Mouse (Mus musculus) stomach, embryonic 15.5 days (tissue): ENCODE data around the gene Schip1. TPM values are rescaled to one million over a fixed set of nuclear protein-coding genes. Genes with fewer than 3 reads are reported as not detected.

ENCODE experiments used
- ATAC-seq: fragments of 200-750 bp; cut with Nextera tagmentation; 2 replicates; pipeline ENCODE4 v1.8.0; 2017; ENCODE audit warnings: low read depth, moderate number of reproducible peaks, moderate TSS enrichment; ENCODE audit not compliant: insufficient read depth, low FRiP score
- H3K27ac ChIP-seq: fragments of 300-500 bp; sonication (generic); 2 replicates; pipeline ENCODE4 v1.5.1; 2015; ENCODE audit warnings: mild to moderate bottlenecking, inconsistent platforms
- H3K27me3 ChIP-seq: fragments of 300-500 bp; sonication (generic); replicated peaks from 2 replicates; pipeline ENCODE4 v1.6.1; 2015; ENCODE audit warnings: inconsistent platforms
- H3K36me3 ChIP-seq: fragments of 300-500 bp; sonication (generic); 2 replicates; pipeline ENCODE4 v1.6.1; 2015; ENCODE audit warnings: inconsistent platforms
- H3K4me1 ChIP-seq: fragments of 300-500 bp; sonication (generic); 2 replicates; pipeline ENCODE4 v1.6.1; 2015; ENCODE audit warnings: inconsistent platforms
- H3K4me2 ChIP-seq: fragments of 300-500 bp; sonication (generic); 2 replicates; pipeline ENCODE4 v1.6.1; 2015; ENCODE audit warnings: mild to moderate bottlenecking, inconsistent platforms
- H3K4me3 ChIP-seq: fragments of 300-500 bp; sonication (generic); replicated peaks from 2 replicates; pipeline ENCODE4 v1.5.1; 2015; ENCODE audit warnings: inconsistent platforms
- H3K9ac ChIP-seq: fragments of 300-500 bp; sonication (generic); 2 replicates; pipeline ENCODE4 v1.6.1; 2015; ENCODE audit warnings: inconsistent platforms
- H3K9me3 ChIP-seq: fragments of 300-500 bp; sonication (generic); 2 replicates; pipeline ENCODE4 v1.6.1; 2016; ENCODE audit warnings: inconsistent platforms
- WGBS: fragments of 180-500 bp; shearing (Covaris S2); methylation state at CpG from one replicate; pipeline ENCODE4 v1.1.7; 2015; 5-methylcytosine and 5-hydroxymethylcytosine counted together
- polyA plus RNA-seq: library from polyadenylated mRNA; unstranded; fragments of >200 nt; fragmentation: Nextera tagmentation; extraction: Ambion mirVana; gene quantifications from 2 replicates; pipeline ENCODE4 v1.2.1, GENCODE M21; 2015

Gene Schip1
- polyA plus RNA-seq, 1 experiment from 2014 or later: 49.4 TPM

GRCm38 (mm10) chr3:68372925-68373324 lies 308.3 kb downstream of the Schip1 start:
- Histone ChIP-seq H3K4me3 (no peak overlapping the region), H3K27ac (no peak overlapping the region), H3K4me2 (no peak overlapping the region), H3K27me3 (no peaks in the 10 kb centered on the region), H3K36me3 (no peaks in the 10 kb centered on the region), H3K4me1 (no peaks in the 10 kb centered on the region), H3K9ac (no peak overlapping the region), H3K9me3 (no peaks in the 10 kb centered on the region)
- ATAC-seq: no peak
- WGBS: no CpG with 5 or more reads among the region's 1 CpGs

DNA sequence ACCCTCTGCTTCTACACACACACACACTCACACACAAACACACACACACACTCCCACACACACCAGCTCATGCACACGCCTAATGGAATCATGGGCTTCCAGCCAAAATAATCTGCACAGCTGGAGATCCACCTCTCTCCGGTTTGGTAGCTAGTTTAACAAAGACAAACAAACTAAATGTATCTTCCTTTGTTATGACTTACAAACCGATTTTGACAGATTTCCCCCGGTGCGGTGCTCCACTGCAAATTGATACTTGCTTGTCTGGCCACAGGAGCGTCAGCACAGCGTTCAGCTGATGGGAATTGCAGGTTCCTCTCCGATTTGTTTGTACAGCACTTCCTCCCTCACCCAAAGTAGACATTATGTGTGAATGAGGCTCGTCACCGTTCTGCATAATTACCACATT lies 310.5 kb downstream of the Schip1 start:
- 13% methylated on average over 10 of the region's 10 CpGs for WGBS
- H3K4me2 ChIP-seq: 0 out of 2 replicates have a peak overlapping the region, but pooled peaks have one; percentile 8
- H3K4me1 ChIP-seq: no peaks in the 10 kb centered on the region
- peak; percentile 50; the same call in 1 of the 2 replicates for ATAC-seq
- no peaks in the 10 kb centered on the region for H3K27me3 ChIP-seq
- no peak overlapping the region for H3K4me3 ChIP-seq
- H3K27ac ChIP-seq: no peak overlapping the region
- no peaks in the 10 kb centered on the region for H3K9me3 ChIP-seq
- H3K9ac ChIP-seq: no peak overlapping the region
- H3K36me3 ChIP-seq: no peaks in the 10 kb centered on the region

DNA sequence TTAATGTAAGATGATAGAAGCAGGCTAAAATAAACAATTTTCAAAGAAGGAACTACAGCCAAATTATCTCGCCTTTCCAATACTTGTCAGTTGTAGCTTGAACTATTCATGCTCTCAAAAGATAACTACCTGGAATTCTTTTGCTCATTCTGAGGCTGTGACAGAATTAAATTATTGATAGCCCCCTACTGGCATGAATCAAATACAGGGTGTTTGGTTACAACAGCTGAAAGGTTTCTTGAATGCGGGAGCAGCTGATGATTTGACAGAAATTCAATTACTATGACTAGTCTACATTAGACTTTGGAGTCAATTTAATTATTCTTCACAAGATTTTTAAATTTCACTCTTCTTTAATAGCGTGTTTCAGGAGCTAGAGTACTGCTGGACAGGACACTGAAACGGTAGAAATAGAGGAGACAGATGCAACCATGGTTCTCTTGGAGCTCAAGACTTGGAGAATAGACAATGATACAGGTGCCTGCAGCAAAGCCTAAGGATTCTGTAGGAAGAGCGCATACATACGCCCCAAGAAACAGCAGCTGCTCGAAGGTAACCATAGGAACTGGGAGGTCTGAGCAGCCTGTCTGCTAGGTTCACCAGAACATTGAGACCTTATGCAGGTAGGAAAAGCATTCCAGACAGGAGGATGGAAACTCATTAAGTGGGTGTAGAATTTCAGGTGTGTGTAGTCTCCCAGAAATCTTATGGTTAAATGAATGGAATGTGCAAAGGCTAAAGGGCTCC lies 313.0 kb downstream of the Schip1 start:
- ATAC-seq: no peak
- no peaks in the 10 kb centered on the region for H3K9me3 ChIP-seq
- no peaks in the 10 kb centered on the region for H3K36me3 ChIP-seq
- 58% methylated on average over 7 of the region's 7 CpGs for WGBS
- no peak overlapping the region for H3K27ac ChIP-seq
- H3K4me1 ChIP-seq: no peaks in the 10 kb centered on the region
- no peak overlapping the region for H3K9ac ChIP-seq
- no peak overlapping the region for H3K4me3 ChIP-seq
- H3K4me2 ChIP-seq: no peak overlapping the region
- H3K27me3 ChIP-seq: no peaks in the 10 kb centered on the region

DNA sequence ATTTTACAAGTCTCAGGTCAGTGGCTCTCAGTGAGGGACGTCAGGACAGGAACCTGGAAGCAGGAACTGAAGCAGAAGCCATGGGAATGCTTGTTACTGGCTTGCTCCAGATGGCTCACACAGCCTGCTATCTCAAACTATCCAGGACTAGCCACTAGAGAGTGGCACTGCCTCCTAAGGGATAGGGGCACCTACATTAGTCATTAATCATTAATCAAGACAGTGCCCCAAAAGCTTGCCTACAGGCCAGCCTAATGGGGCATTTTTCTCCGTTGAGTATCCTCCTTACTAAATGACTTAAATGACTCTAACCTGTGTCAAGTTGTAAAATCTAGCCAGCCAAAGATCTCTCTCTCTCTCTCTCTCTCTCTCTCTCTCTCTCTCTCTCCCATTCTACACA lies 314.2 kb downstream of the Schip1 start:
- H3K4me3 ChIP-seq: no peak overlapping the region
- no peaks in the 10 kb centered on the region for H3K36me3 ChIP-seq
- no peak overlapping the region for H3K27ac ChIP-seq
- no peaks in the 10 kb centered on the region for H3K27me3 ChIP-seq
- H3K9me3 ChIP-seq: no peaks in the 10 kb centered on the region
- H3K9ac ChIP-seq: no peak overlapping the region
- WGBS: 71% methylated on average over 2 of the region's 2 CpGs
- no peak overlapping the region for H3K4me2 ChIP-seq
- ATAC-seq: no peak
- no peaks in the 10 kb centered on the region for H3K4me1 ChIP-seq

DNA sequence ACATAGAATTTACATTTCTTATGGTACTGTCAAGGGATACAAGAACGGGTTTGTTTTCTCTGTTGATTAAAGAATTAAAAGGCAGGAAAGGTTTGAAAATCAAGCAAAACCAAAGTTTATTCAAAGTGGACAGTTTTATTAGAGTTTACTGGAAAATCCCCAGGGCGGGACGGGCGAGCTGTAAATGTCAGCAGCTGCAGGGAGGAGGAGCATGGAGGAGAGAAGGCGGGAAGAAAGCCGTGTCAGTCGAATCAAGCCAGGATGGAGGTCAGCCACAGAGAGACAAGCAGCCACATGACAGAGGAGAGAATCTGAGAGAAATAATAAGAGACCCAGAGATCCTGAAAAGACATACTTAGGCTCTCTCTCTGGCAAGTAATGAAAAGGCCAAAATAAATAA lies 314.6 kb downstream of the Schip1 start:
- H3K4me3 ChIP-seq: no peak overlapping the region
- 41% methylated on average over 7 of the region's 7 CpGs for WGBS
- no peaks in the 10 kb centered on the region for H3K27me3 ChIP-seq
- no peak overlapping the region for H3K4me2 ChIP-seq
- H3K9ac ChIP-seq: no peak overlapping the region
- no peak overlapping the region for H3K27ac ChIP-seq
- no peaks in the 10 kb centered on the region for H3K9me3 ChIP-seq
- H3K4me1 ChIP-seq: no peaks in the 10 kb centered on the region
- no peak for ATAC-seq
- H3K36me3 ChIP-seq: no peaks in the 10 kb centered on the region

DNA sequence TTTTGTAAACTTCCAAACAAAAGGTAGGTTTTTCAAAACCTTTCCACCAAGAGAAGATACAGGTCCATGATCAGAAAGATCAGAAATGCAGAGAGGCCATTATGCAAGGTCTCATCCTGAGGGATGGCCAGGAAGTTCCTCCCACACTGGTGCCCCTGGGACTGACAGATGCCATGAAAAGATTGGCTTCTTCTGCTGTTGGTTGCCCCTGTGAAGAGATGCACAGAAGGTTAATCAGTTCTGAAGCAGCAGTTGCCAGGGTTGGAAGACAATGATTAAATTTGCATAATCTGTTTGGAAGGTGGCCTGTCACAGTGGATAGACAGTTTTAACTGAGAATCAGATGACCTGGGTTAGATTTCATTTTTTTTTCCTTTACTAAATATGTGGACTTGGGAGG lies 319.1 kb downstream of the Schip1 start:
- ATAC-seq: no peak
- H3K4me3 ChIP-seq: no peak overlapping the region
- H3K4me2 ChIP-seq: no peak overlapping the region
- H3K27me3 ChIP-seq: no peaks in the 10 kb centered on the region
- no peaks in the 10 kb centered on the region for H3K9me3 ChIP-seq
- no peak overlapping the region for H3K27ac ChIP-seq
- no peaks in the 10 kb centered on the region for H3K36me3 ChIP-seq
- no peak overlapping the region for H3K9ac ChIP-seq
- H3K4me1 ChIP-seq: no peaks in the 10 kb centered on the region

DNA sequence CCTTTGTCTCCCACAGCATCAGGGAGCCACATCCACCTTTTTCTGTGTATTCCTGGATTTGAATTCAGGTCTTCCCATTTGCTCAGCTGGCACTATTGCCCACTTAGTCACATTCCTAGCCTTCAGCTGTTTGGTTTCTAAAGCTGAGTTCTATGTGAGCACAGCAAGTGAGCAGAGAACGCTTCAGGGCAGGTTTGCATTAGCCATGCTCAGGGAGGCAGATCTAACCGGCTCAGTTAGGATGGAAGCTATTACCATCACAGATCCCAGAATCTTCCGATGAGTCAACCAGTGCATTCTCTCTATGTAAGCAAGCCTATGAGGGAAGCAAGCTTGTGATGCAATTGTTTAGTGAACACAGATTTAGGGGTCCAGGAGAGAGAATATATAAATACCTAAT lies 320.9 kb downstream of the Schip1 start:
- H3K4me1 ChIP-seq: no peaks in the 10 kb centered on the region
- no peak overlapping the region for H3K27ac ChIP-seq
- H3K9ac ChIP-seq: no peak overlapping the region
- 87% methylated on average over 3 of the region's 3 CpGs for WGBS
- H3K4me3 ChIP-seq: no peak overlapping the region
- H3K9me3 ChIP-seq: no peaks in the 10 kb centered on the region
- H3K27me3 ChIP-seq: no peaks in the 10 kb centered on the region
- no peak overlapping the region for H3K4me2 ChIP-seq
- no peak for ATAC-seq
- H3K36me3 ChIP-seq: no peaks in the 10 kb centered on the region

DNA sequence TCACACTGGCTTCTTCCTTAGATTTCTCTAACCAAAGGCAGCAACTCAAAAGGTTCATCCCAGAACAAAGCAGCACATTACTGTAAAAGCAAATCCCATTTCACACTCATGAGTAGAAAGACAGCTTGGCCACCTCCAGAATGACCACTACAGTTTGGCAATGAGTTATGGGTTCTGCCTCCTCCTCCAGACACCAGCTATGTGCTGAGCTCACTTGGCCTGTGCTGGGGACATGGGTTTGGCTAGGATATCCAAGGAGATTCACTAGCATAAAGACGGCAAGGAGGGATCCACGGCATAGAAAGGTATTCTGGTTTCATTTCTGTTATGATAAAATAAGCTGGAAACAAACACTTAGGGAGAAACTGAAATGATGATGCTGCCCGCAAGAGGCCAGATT lies 323.4 kb downstream of the Schip1 start:
- 90% methylated on average over 3 of the region's 3 CpGs for WGBS
- H3K36me3 ChIP-seq: no peaks in the 10 kb centered on the region
- no peak overlapping the region for H3K9ac ChIP-seq
- no peaks in the 10 kb centered on the region for H3K9me3 ChIP-seq
- H3K27me3 ChIP-seq: no peaks in the 10 kb centered on the region
- no peak for ATAC-seq
- no peak overlapping the region for H3K27ac ChIP-seq
- H3K4me3 ChIP-seq: no peak overlapping the region
- H3K4me2 ChIP-seq: no peak overlapping the region
- H3K4me1 ChIP-seq: no peaks in the 10 kb centered on the region

GRCm38 (mm10) chr3:68393578-68393977 lies 329.0 kb downstream of the Schip1 start:
- no peaks in the 10 kb centered on the region for H3K27me3 ChIP-seq
- no peak overlapping the region for H3K9ac ChIP-seq
- H3K9me3 ChIP-seq: no peaks in the 10 kb centered on the region
- H3K4me1 ChIP-seq: no peaks in the 10 kb centered on the region
- 80% methylated on average over 2 of the region's 2 CpGs for WGBS
- H3K27ac ChIP-seq: no peak overlapping the region
- no peak overlapping the region for H3K4me2 ChIP-seq
- no peak for ATAC-seq
- no peak overlapping the region for H3K4me3 ChIP-seq
- H3K36me3 ChIP-seq: no peaks in the 10 kb centered on the region

DNA sequence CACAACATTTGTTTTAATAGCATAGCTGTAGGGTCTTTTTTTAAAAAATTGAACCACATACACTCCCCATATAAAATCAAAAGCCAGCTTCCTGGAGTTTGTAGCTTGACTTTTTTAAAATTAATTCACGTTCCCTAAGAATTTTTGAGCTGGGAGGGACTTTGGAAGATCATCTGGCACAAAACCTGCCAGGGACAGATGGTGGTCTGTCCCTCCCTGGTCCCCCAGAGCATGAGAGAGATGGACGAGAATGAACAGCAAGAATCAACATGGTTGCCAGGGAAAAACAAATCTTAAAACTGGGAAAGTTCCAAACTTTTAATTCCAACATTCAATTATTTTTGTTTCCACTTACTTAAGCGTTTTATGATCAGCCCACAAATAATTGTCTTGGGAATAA lies 334.1 kb downstream of the Schip1 start:
- 74% methylated on average over 3 of the region's 3 CpGs for WGBS
- H3K4me2 ChIP-seq: no peak overlapping the region
- H3K9ac ChIP-seq: no peak overlapping the region
- no peak overlapping the region for H3K27ac ChIP-seq
- no peak overlapping the region for H3K4me3 ChIP-seq
- ATAC-seq: no peak
- H3K36me3 ChIP-seq: no peaks in the 10 kb centered on the region
- no peaks in the 10 kb centered on the region for H3K27me3 ChIP-seq
- H3K9me3 ChIP-seq: no peaks in the 10 kb centered on the region
- H3K4me1 ChIP-seq: no peaks in the 10 kb centered on the region

GRCm38 (mm10) chr3:68400121-68400520 lies 335.5 kb downstream of the Schip1 start:
- Histone ChIP-seq H3K36me3 (no peaks in the 10 kb centered on the region), H3K4me3 (no peak overlapping the region), H3K9me3 (no peaks in the 10 kb centered on the region), H3K27me3 (no peaks in the 10 kb centered on the region), H3K9ac (no peak overlapping the region), H3K4me1 (no peaks in the 10 kb centered on the region), H3K27ac (no peak overlapping the region), H3K4me2 (no peak overlapping the region)
- ATAC-seq: no peak
- 74% methylated on average over 7 of the region's 7 CpGs for WGBS

GRCm38 (mm10) chr3:68403343-68403742 lies 338.7 kb downstream of the Schip1 start:
- ATAC-seq: no peak
- Histone ChIP-seq H3K4me1 (no peaks in the 10 kb centered on the region), H3K9me3 (no peaks in the 10 kb centered on the region), H3K4me3 (no peak overlapping the region), H3K27ac (no peak overlapping the region), H3K4me2 (no peak overlapping the region), H3K9ac (no peak overlapping the region), H3K27me3 (no peaks in the 10 kb centered on the region), H3K36me3 (no peaks in the 10 kb centered on the region)
- WGBS: 86% methylated on average over 4 of the region's 4 CpGs

GRCm38 (mm10) chr3:68403783-68404217 lies 339.2 kb downstream of the Schip1 start:
- Histone ChIP-seq H3K27ac (no peak overlapping the region), H3K9me3 (no peaks in the 10 kb centered on the region), H3K36me3 (no peaks in the 10 kb centered on the region), H3K4me3 (no peak overlapping the region), H3K27me3 (no peaks in the 10 kb centered on the region), H3K4me1 (no peaks in the 10 kb centered on the region), H3K4me2 (no peak overlapping the region), H3K9ac (no peak overlapping the region)
- no peak for ATAC-seq
- 82% methylated on average over 2 of the region's 2 CpGs for WGBS
